Comparison of ENCODE assay signal across 27 mouse cellular contexts in genomic region chr4:151726396-151726795, GRCm38 (mm10).
A peak's percentile ranks its signal among the peaks of the same experiment; 100 is the strongest.
DNase-seq lines count a peak whose midpoint lies in the region; ATAC-seq and TF ChIP-seq lines count a peak whose summit lies in the region.
"Had no signal": no experiment of that assay in that cellular context is flagged by ENCODE, and none has a peak within 500 bp of the region (broad histone marks: within the 10 kb centered on the region; RNA-seq: fewer than 3 reads in every experiment).

No protein-coding gene starts in this region.

- no peaks in the 10 kb centered on the region for H3K9me3 ChIP-seq in stomach, embryonic 15.5 days
- no peaks in the 10 kb centered on the region for H3K9me3 ChIP-seq in stomach, postnatal 0 days (ENCODE audit: control insufficient read depth, low read length)
- no peaks in the 10 kb centered on the region for H3K9me3 ChIP-seq in liver, embryonic 14.5 days (ENCODE audit: control insufficient read depth, low read length)
- no peaks in the 10 kb centered on the region for H3K9me3 ChIP-seq in stomach, embryonic 16.5 days (replicated peaks; ENCODE audit: control insufficient read depth, low read length)
- no peaks in the 10 kb centered on the region for H3K9me3 ChIP-seq in forebrain, embryonic 14.5 days (replicated peaks; ENCODE audit: control insufficient read depth, low read length)
- H3K9me3 ChIP-seq: forebrain, embryonic 13.5 days; heart, embryonic 12.5 days; hindbrain, embryonic 10.5 days; limb, embryonic 15.5 days; midbrain, embryonic 13.5 days had no signal

- no peak for TF ChIP-seq CTCF in stomach, postnatal 0 days (IDR thresholded peaks at IDR 0.05; ENCODE audit: low read depth)
- no peak for TF ChIP-seq CTCF in liver, embryonic 14.5 days (IDR thresholded peaks at IDR 0.05; ENCODE audit: low read depth)

- 50% methylated on average over 2 of the region's 2 CpGs for WGBS in stomach, embryonic 15.5 days
- 36% methylated on average over 2 of the region's 2 CpGs for WGBS in stomach, postnatal 0 days
- 13% methylated on average over 2 of the region's 2 CpGs for WGBS in liver, embryonic 14.5 days (ENCODE audit: insufficient replicate concordance)
- 85% methylated on average over 2 of the region's 2 CpGs for WGBS in stomach, embryonic 16.5 days
- 59% methylated on average over 2 of the region's 2 CpGs for WGBS in forebrain, embryonic 14.5 days

- H3K4me3 ChIP-seq in stomach, embryonic 15.5 days (replicated peaks) = no peak overlapping the region
- H3K4me3 ChIP-seq in stomach, postnatal 0 days (ENCODE audit: low read depth, low read length) = no peak overlapping the region
- no peak overlapping the region for H3K4me3 ChIP-seq in liver, embryonic 14.5 days (ENCODE audit: insufficient read depth in 1 of 2, low read depth in 2 of 2, low read length in 2 of 2)
- no peak overlapping the region for H3K4me3 ChIP-seq in stomach, embryonic 16.5 days (replicated peaks; ENCODE audit: low read length)
- H3K4me3 ChIP-seq in forebrain, embryonic 14.5 days (ENCODE audit: low read depth, low read length) = no peak overlapping the region
- H3K4me3 ChIP-seq: forebrain, embryonic 13.5 days; heart, embryonic 12.5 days; hindbrain, embryonic 10.5 days; limb, embryonic 15.5 days; midbrain, embryonic 13.5 days had no signal

- no peaks in the 10 kb centered on the region for H3K36me3 ChIP-seq in stomach, embryonic 15.5 days
- no peaks in the 10 kb centered on the region for H3K36me3 ChIP-seq in stomach, postnatal 0 days (ENCODE audit: control insufficient read depth, insufficient read depth, low read length)
- H3K36me3 ChIP-seq in liver, embryonic 14.5 days (replicated peaks; ENCODE audit: control insufficient read depth, insufficient read depth, low read depth) = no peaks in the 10 kb centered on the region
- no peaks in the 10 kb centered on the region for H3K36me3 ChIP-seq in stomach, embryonic 16.5 days (ENCODE audit: control insufficient read depth, insufficient read depth, low read length)
- H3K36me3 ChIP-seq in forebrain, embryonic 14.5 days (ENCODE audit: control insufficient read depth, insufficient read depth, low read length) = no peaks in the 10 kb centered on the region
- H3K36me3 ChIP-seq: heart, embryonic 12.5 days; hindbrain, embryonic 10.5 days; limb, embryonic 15.5 days; midbrain, embryonic 13.5 days had no signal

- no peak for TF ChIP-seq EP300 in stomach, postnatal 0 days (optimal IDR thresholded peaks at IDR 0.05)
- TF ChIP-seq EP300 in liver, embryonic 14.5 days (IDR thresholded peaks at IDR 0.05; ENCODE audit: low read depth) = peak; percentile 86

- peak; percentile 76; the same call in 1 of the 2 replicates for ATAC-seq in stomach, embryonic 15.5 days (ENCODE audit: insufficient read depth, low FRiP score, low read depth)
- no peak for ATAC-seq in stomach, postnatal 0 days (ENCODE audit: low FRiP score, low TSS enrichment)
- peak; percentile 77 for ATAC-seq in erythroid progenitor cell, adult 5-6 weeks (replicated peaks; ENCODE audit: low FRiP score, poor library complexity, severe bottlenecking)
- ATAC-seq in liver, embryonic 14.5 days (ENCODE audit: insufficient read depth) = peak; percentile 74
- peak; percentile 71 for ATAC-seq in stomach, embryonic 16.5 days (ENCODE audit: insufficient read depth, low FRiP score)
- no peak for ATAC-seq in forebrain, embryonic 14.5 days
- ATAC-seq: CD4-positive, CD25-positive, alpha-beta regulatory T cell, adult 4 months; forebrain, embryonic 13.5 days; hindbrain, embryonic 16.5 days; midbrain, embryonic 13.5 days; Patski had no signal

- no peak overlapping the region for H3K27ac ChIP-seq in stomach, embryonic 15.5 days
- H3K27ac ChIP-seq in stomach, postnatal 0 days (replicated peaks) = no peak overlapping the region
- H3K27ac ChIP-seq in liver, embryonic 14.5 days = peak overlapping the region; percentile 82
- H3K27ac ChIP-seq in stomach, embryonic 16.5 days (ENCODE audit: low read length) = no peak overlapping the region
- H3K27ac ChIP-seq in forebrain, embryonic 14.5 days (ENCODE audit: low read depth, low read length) = no peak overlapping the region
- H3K27ac ChIP-seq: forebrain, embryonic 13.5 days; hindbrain, embryonic 10.5 days; limb, embryonic 15.5 days; midbrain, embryonic 13.5 days had no signal

- H3K4me2 ChIP-seq in stomach, embryonic 15.5 days = no peak overlapping the region
- H3K4me2 ChIP-seq in stomach, postnatal 0 days (replicated peaks; ENCODE audit: low read depth) = no peak overlapping the region
- H3K4me2 ChIP-seq in liver, embryonic 14.5 days (ENCODE audit: low read depth) = peak overlapping the region; percentile 43
- H3K4me2 ChIP-seq in stomach, embryonic 16.5 days (ENCODE audit: low read depth, low read length) = no peak overlapping the region
- H3K4me2 ChIP-seq in forebrain, embryonic 14.5 days (ENCODE audit: low read length) = no peak overlapping the region
- H3K4me2 ChIP-seq: forebrain, embryonic 13.5 days; heart, embryonic 12.5 days; limb, embryonic 15.5 days; midbrain, embryonic 13.5 days had no signal

- H3K27me3 ChIP-seq in stomach, embryonic 15.5 days (replicated peaks) = no peaks in the 10 kb centered on the region
- H3K27me3 ChIP-seq in stomach, postnatal 0 days (ENCODE audit: control insufficient read depth, insufficient read depth, low read length) = no peaks in the 10 kb centered on the region
- no peaks in the 10 kb centered on the region for H3K27me3 ChIP-seq in liver, embryonic 14.5 days (ENCODE audit: control insufficient read depth, insufficient read depth, low read length)
- H3K27me3 ChIP-seq in stomach, embryonic 16.5 days (ENCODE audit: control insufficient read depth, insufficient read depth, low read length) = no peaks in the 10 kb centered on the region
- no peaks in the 10 kb centered on the region for H3K27me3 ChIP-seq in forebrain, embryonic 14.5 days (replicated peaks; ENCODE audit: control insufficient read depth, insufficient read depth, low read length)
- H3K27me3 ChIP-seq: forebrain, embryonic 13.5 days; heart, embryonic 12.5 days; midbrain, embryonic 13.5 days had no signal

- no peaks in the 10 kb centered on the region for H3K4me1 ChIP-seq in stomach, embryonic 15.5 days
- no peaks in the 10 kb centered on the region for H3K4me1 ChIP-seq in stomach, postnatal 0 days (replicated peaks; ENCODE audit: control insufficient read depth, insufficient read depth)
- peaks cover 64 to 66% of the 10 kb centered on the region in 2 experiments for H3K4me1 ChIP-seq in liver, embryonic 14.5 days (replicated peaks; ENCODE audit: control insufficient read depth in 2 of 2, insufficient read depth in 2 of 2, low read length in 1 of 2)
- H3K4me1 ChIP-seq in stomach, embryonic 16.5 days (ENCODE audit: control insufficient read depth, insufficient read depth, low read length) = no peaks in the 10 kb centered on the region; the same call in 1 of the 2 replicates
- no peaks in the 10 kb centered on the region for H3K4me1 ChIP-seq in forebrain, embryonic 14.5 days (ENCODE audit: control insufficient read depth, insufficient read depth, low read length)
- H3K4me1 ChIP-seq: limb, embryonic 15.5 days had no signal

- no peak for DNase-seq in stomach, postnatal 0 days (ENCODE audit: low spot score)
- DNase-seq in liver, embryonic 14.5 days (ENCODE audit: low read depth in 3 of 3, low spot score in 3 of 3) = peak in 2 of 3 experiments; percentile 16 to 82
- no peak for DNase-seq in forebrain, embryonic 14.5 days (ENCODE audit: low spot score)
- DNase-seq in kidney, adult 18-20 months = no peak
- no peak for DNase-seq in cerebellum, adult 11-12 months
- DNase-seq: adrenal gland, postnatal 10 days; cerebellum, postnatal 10 days; gastrocnemius, postnatal 14 days; heart, adult 11 months; heart, postnatal 10 days; kidney, adult 11 months; kidney, postnatal 4 days; left cerebral cortex, postnatal 4 days; right cerebral cortex, postnatal 14 days; thymus, adult 18-20 months; thymus, postnatal 4 days had no signal

- no peak overlapping the region for H3K9ac ChIP-seq in stomach, embryonic 15.5 days
- H3K9ac ChIP-seq in stomach, postnatal 0 days (ENCODE audit: low read length) = no peak overlapping the region
- H3K9ac ChIP-seq in liver, embryonic 14.5 days (replicated peaks) = peak overlapping the region; percentile 65
- H3K9ac ChIP-seq in stomach, embryonic 16.5 days (ENCODE audit: low read length) = no peak overlapping the region
- H3K9ac ChIP-seq in forebrain, embryonic 14.5 days (ENCODE audit: low read length) = no peak overlapping the region
- H3K9ac ChIP-seq: forebrain, embryonic 13.5 days; heart, embryonic 12.5 days; limb, embryonic 15.5 days; midbrain, embryonic 13.5 days had no signal

Comparison
In these comparisons a context has a peak if more than half of its experiments do, and no peak if none do; other contexts are left out.
1. ATAC-seq: peak in stomach, embryonic 15.5 days (single experiment), erythroid progenitor cell, adult 5-6 weeks (single experiment), liver, embryonic 14.5 days (single experiment) and stomach, embryonic 16.5 days (single experiment); none in stomach, postnatal 0 days (single experiment) and forebrain, embryonic 14.5 days (single experiment).
2. DNase-seq: peak in liver, embryonic 14.5 days (2 of 3); none in stomach, postnatal 0 days (single experiment), forebrain, embryonic 14.5 days (single experiment), kidney, adult 18-20 months (single experiment) and cerebellum, adult 11-12 months (single experiment).